ENCODE assay signal across 17 mouse cellular contexts in genomic region chr1:78057939-78058338, GRCm38 (mm10).
DNase-seq lines count a peak whose midpoint lies in the region.
"Had no signal": no experiment of that assay in that cellular context is flagged by ENCODE, and none has a peak within 500 bp of the region (broad histone marks: within the 10 kb centered on the region; RNA-seq: fewer than 3 reads in every experiment).

No protein-coding gene starts in this region.

- DNase-seq in heart, adult 11 months: peak; percentile 49
- DNase-seq in heart, postnatal 14 days: no peak
- DNase-seq in 416B (ENCODE audit: low read depth) (peak; percentile 3), NIH3T3 (ENCODE audit: low read depth) (peak; percentile 83)
- DNase-seq in fibroblast of lung, adult 2 months (ENCODE audit: low read depth): peak; percentile 94
- no peak for DNase-seq in cerebellum, adult 11-12 months
- no peak for DNase-seq in frontal cortex, postnatal 10 days (ENCODE audit: low spot score in 2 of 2)
- no peak for DNase-seq in layer of hippocampus, postnatal 25 days (ENCODE audit: extremely low spot score in 1 of 2, low spot score in 1 of 2)
- DNase-seq: adrenal gland, postnatal 25 days; cerebellum, adult 9-10 months; cerebellum, postnatal 36 days; embryo, embryonic 11 days; kidney, adult 2 months; kidney, postnatal 36 days; left cerebral cortex, postnatal 4 days; liver, postnatal 0 days; lung, postnatal 36 days had no signal

- intact Hi-C loops in heart, postnatal 14 days (cut with DNase I): no loop called here

Comparison
In these comparisons a context has a peak if more than half of its experiments do, and no peak if none do; other contexts are left out.
1. DNase-seq: peak in heart, adult 11 months (single experiment), 416B (single experiment), NIH3T3 (single experiment) and fibroblast of lung, adult 2 months (single experiment); none in heart, postnatal 14 days (0 of 2), cerebellum, adult 11-12 months (single experiment), frontal cortex, postnatal 10 days (0 of 2) and layer of hippocampus, postnatal 25 days (0 of 2).